Mouse (Mus musculus) midbrain, embryonic 15.5 days (tissue): ENCODE data around the gene Olfr370. TPM values are rescaled to one million over a fixed set of nuclear protein-coding genes. Genes with fewer than 3 reads are reported as not detected.
A peak's percentile ranks its signal among the peaks of the same experiment; 100 is the strongest.

Experiments
- ATAC-seq: fragments of 200-750 bp; cut with Nextera tagmentation; replicated peaks from 2 replicates; pipeline ENCODE4 v1.8.0; 2017; ENCODE audit warnings: moderate TSS enrichment
- H3K27ac ChIP-seq: fragments of 300-500 bp; sonication (generic); 2 replicates; pipeline ENCODE4 v1.5.1; 2015; ENCODE audit warnings: mild to moderate bottlenecking, inconsistent platforms
- H3K27me3 ChIP-seq: fragments of 300-500 bp; sonication (generic); replicated peaks from 2 replicates; pipeline ENCODE4 v1.6.1; 2015; ENCODE audit warnings: inconsistent platforms
- H3K36me3 ChIP-seq: fragments of 300-500 bp; sonication (generic); replicated peaks from 2 replicates; pipeline ENCODE4 v1.6.1; 2015; ENCODE audit warnings: inconsistent platforms
- H3K4me1 ChIP-seq: fragments of 300-500 bp; sonication (generic); 2 replicates; pipeline ENCODE4 v1.6.1; 2015; ENCODE audit warnings: inconsistent platforms
- H3K4me2 ChIP-seq: fragments of 300-500 bp; sonication (generic); 2 replicates; pipeline ENCODE4 v1.6.1; 2015; ENCODE audit warnings: inconsistent platforms, mild to moderate bottlenecking, moderate library complexity
- H3K4me3 ChIP-seq: fragments of 300-500 bp; sonication (generic); 2 replicates; pipeline ENCODE4 v1.5.1; 2015; ENCODE audit warnings: mild to moderate bottlenecking, inconsistent platforms
- H3K9ac ChIP-seq: fragments of 300-500 bp; sonication (generic); 2 replicates; pipeline ENCODE4 v1.6.1; 2015; ENCODE audit warnings: mild to moderate bottlenecking, inconsistent platforms
- H3K9me3 ChIP-seq: fragments of 300-500 bp; sonication (generic); 2 replicates; pipeline ENCODE4 v1.6.1; 2016; ENCODE audit warnings: inconsistent platforms
- WGBS: fragments of 180-500 bp; shearing (Covaris S2); methylation state at CpG from one replicate; pipeline ENCODE4 v1.1.7; 2015; ENCODE audit warnings: mixed read lengths; 5-methylcytosine and 5-hydroxymethylcytosine counted together
- polyA plus RNA-seq: library from polyadenylated mRNA; unstranded; fragments of >200 nt; fragmentation: Nextera tagmentation; extraction: Ambion mirVana; gene quantifications from 2 replicates; pipeline ENCODE4 v1.2.1, GENCODE M21; 2015

Olfr370 gene
- polyA plus RNA-seq, 1 experiment from 2014 or later = not detected

DNA sequence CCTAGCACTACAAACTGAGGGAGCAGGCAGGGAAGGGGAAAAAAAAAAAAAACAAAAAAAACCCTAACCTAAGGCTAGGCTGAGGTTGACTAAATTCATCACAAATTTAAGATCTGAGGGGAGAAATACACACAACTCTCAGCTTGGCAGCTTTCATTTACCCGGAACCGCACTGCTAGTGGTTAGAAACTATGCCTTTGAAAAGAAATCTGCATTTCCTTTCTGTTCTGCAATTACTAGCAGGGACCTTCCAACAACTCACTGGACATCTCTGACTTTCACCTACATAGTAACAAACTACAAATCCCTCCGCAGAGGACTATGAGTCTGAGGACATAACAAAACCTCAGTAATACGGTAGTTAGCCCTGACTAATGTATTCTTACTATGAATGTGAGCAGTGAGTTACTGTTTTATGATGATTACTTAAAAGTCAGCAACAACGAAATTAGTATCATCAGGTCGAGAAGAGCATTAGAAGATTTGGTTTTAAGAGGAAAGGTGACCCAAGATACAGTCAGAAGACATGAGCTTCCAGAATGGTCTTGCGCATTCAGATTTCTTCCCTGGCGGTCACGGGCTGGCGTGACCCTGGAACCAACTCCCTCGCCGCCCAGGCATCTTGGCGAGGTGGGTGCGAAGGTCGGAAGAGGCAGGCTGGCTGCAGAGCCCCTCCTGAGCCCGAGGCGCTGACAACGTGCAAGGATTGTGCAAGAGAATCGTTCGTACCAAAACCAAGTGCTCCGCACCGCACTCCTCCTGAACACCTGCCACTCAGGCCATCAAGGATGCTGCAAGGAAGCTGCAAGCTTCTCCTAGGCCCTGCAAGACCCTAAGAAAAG lies 58.0 kb downstream of the Olfr370 start:
- H3K9ac ChIP-seq = peak overlapping the region; percentile 87
- H3K36me3 ChIP-seq = no peaks in the 10 kb centered on the region
- no peaks in the 10 kb centered on the region for H3K27me3 ChIP-seq
- WGBS = 3% methylated on average over 22 of the region's 22 CpGs
- peak overlapping the region; percentile 95 for H3K27ac ChIP-seq
- H3K4me3 ChIP-seq = peak overlapping the region; percentile 94
- H3K9me3 ChIP-seq = no peaks in the 10 kb centered on the region
- peak overlapping the region; percentile 84 for H3K4me2 ChIP-seq
- H3K4me1 ChIP-seq = peaks cover 55% of the 10 kb centered on the region
- no peak for ATAC-seq

DNA sequence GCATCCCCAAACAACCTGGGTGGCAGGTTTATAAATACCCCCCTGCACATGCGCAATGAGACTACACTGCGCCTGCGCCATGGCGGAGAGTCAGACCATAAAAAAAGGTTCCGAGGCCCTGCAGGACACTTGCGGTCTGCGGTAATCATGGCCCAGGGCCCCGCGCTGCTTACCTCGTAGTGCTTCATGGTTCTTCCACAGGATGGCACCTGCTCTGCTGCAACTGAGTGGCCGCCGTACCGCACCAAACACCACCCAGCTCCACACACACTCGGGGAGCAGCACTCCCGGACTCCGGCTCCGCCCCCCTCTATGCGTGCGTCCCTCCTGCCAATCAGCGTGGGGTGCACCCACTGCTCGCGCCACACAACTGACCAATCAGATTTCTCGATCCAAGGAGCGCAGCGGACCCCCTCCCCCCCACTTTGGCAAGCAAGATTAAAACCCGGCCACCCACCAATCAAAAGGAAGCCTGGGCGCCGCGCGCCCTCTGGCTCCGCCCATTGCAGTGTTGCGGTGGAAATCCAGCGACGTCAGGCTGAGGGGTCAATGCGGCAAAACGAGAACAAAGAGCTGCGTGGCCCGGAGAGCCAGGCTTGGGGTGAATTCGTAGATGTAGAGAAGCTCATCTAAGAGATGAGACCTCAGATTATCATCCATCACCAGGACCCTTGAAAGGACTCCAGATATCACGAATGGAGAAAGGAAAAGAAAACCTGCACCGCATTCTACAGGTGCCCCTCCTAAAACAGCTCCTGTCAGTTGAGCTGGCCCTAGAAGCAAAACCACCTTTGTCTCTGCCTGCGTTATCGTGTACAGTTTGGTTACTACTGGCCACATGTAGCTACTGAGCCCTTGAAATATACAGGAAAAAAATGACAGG lies 58.8 kb downstream of the Olfr370 start:
- ATAC-seq = peak; percentile 98

More for the DNA sequence above, 58.8 kb downstream of the Olfr370 start:
- under 1% methylated on average over 43 of the region's 43 CpGs for WGBS
- H3K27ac ChIP-seq = peak overlapping the region; percentile 95
- H3K27me3 ChIP-seq = no peaks in the 10 kb centered on the region
- H3K9ac ChIP-seq = peak overlapping the region; percentile 87
- no peaks in the 10 kb centered on the region for H3K36me3 ChIP-seq
- no peaks in the 10 kb centered on the region for H3K9me3 ChIP-seq
- peaks cover 48% of the 10 kb centered on the region for H3K4me1 ChIP-seq
- peak overlapping the region; percentile 84 for H3K4me2 ChIP-seq
- peak overlapping the region; percentile 94 for H3K4me3 ChIP-seq

Other genes starting within 250 kb of the Olfr370 start
- gene Ucp1, start 245.4 kb upstream of the Olfr370 start, polyA plus RNA-seq = 0.10 and 0.27 TPM in 2 replicates
- gene Elmod2, start 203.3 kb upstream of the Olfr370 start, polyA plus RNA-seq = 26.4 and 31.0 TPM in 2 replicates
- gene Mgat4d, start 187.3 kb upstream of the Olfr370 start, polyA plus RNA-seq = not detected in 2 replicates
- gene Clgn, start 145.9 kb upstream of the Olfr370 start, polyA plus RNA-seq = 10.0 and 10.4 TPM in 2 replicates
- 260 and 268 TPM in 2 replicates for gene Scoc, start 77.4 kb upstream of the Olfr370 start, polyA plus RNA-seq
- 336 and 348 TPM in 2 replicates for gene Ndufb7, start 30.9 kb downstream of the Olfr370 start, polyA plus RNA-seq
- gene Tecr, start 72.2 kb downstream of the Olfr370 start, polyA plus RNA-seq = 1,118 and 1,124 TPM in 2 replicates
- gene Dnajb1, start 72.4 kb downstream of the Olfr370 start, polyA plus RNA-seq = 65.2 and 65.5 TPM in 2 replicates
- gene Gipc1, start 116.9 kb downstream of the Olfr370 start, polyA plus RNA-seq = 128 and 132 TPM in 2 replicates
- 0.92 and 1.7 TPM in 2 replicates for gene Ptger1, start 130.9 kb downstream of the Olfr370 start, polyA plus RNA-seq
- 31.7 and 31.9 TPM in 2 replicates for gene Pkn1, start 163.4 kb downstream of the Olfr370 start, polyA plus RNA-seq
- gene Ddx39, start 179.4 kb downstream of the Olfr370 start, polyA plus RNA-seq = 107 and 113 TPM in 2 replicates
- 10.4 and 12.3 TPM in 2 replicates for gene Adgre5, start 205.5 kb downstream of the Olfr370 start, polyA plus RNA-seq